Mouse (Mus musculus): Measurements from ENCODE around the gene Mkrn3. TPM values are rescaled to one million over a fixed set of nuclear protein-coding genes. Genes with fewer than 3 reads are reported as not detected.

The Mkrn3 gene
- not detected for total RNA-seq (2023)

GRCm38 (mm10) chr7:62419493-62420360 is at the start of gene Mkrn3:
Mkrn3 (minus strand) TSS chr7:62420139.

GRCm38 (mm10) chr7:62463878-62464755 is 44.2 kb upstream of the Mkrn3 start, which contains the start of gene Peg12:
Peg12 (minus strand) TSS chr7:62464510.

GRCm38 (mm10) chr7:62376510-62377304 is 43.2 kb downstream of the Mkrn3 start, which contains the start of gene Magel2:
Magel2 (plus strand) TSS chr7:62377010.

Other genes starting within 250 kb of the Mkrn3 start
- not detected for gene Ndn, start 73.6 kb downstream of the Mkrn3 start, total RNA-seq (2023)
- gene Magel2, start 43.1 kb downstream of the Mkrn3 start, total RNA-seq (2023): not detected
- gene Peg12, start 44.4 kb upstream of the Mkrn3 start, total RNA-seq (2023): 0.21 TPM